Mouse (Mus musculus): ENCODE measurements around the gene Elk1. TPM values are rescaled to one million over a fixed set of nuclear protein-coding genes. Genes with fewer than 3 reads are reported as not detected.
A peak's percentile ranks its signal among the peaks of the same experiment; 100 is the strongest.

Gene Elk1
- polyA plus RNA-seq, 1 experiment from 2014 or later, result 2.1 TPM

DNA sequence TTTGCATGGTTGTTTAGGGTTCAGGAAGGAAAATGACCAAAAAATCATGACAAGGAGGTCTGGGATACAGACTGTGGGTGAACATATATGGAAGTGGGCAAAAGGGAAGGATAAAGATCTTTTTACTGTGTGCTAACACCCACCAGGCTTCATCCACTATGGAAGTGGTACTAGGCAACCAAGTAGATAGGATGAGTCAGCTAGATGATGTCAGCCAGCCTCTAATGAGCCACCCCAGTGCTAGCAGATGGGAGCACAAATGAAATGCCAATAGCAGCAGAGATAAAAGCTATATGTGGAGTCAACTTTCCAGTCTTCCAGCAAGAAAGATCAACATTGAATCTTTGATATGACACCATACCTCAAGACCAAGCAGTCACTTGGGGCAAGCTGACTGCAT lies 35.3 kb downstream of the Elk1 start:
- DNase-seq (no peak), ATAC-seq (no peak)
- peaks cover 12% of the 10 kb centered on the region for H3K27me3 ChIP-seq (ENCODE audit: insufficient read depth, low read length)
- no peak overlapping the region for H3K9ac ChIP-seq (replicated peaks)
- H3K36me3 ChIP-seq (replicated peaks; ENCODE audit: insufficient read depth, low read length), result no peaks in the 10 kb centered on the region
- H3K4me1 ChIP-seq (ENCODE audit: insufficient read depth), result no peaks in the 10 kb centered on the region
- H3K4me3 ChIP-seq (ENCODE audit: low read depth, low read length), result no peak overlapping the region
- no peaks in the 10 kb centered on the region for H3K9me3 ChIP-seq (ENCODE audit: low read length)
- H3K4me2 ChIP-seq (ENCODE audit: low read depth, low read length), result no peak overlapping the region
- TF ChIP-seq EP300 (IDR thresholded peaks at IDR 0.05; ENCODE audit: low read depth) (no peak), CTCF (IDR thresholded peaks at IDR 0.05; ENCODE audit: low read depth) (no peak)
- no peak overlapping the region for H3K27ac ChIP-seq (ENCODE audit: low read depth)

DNA sequence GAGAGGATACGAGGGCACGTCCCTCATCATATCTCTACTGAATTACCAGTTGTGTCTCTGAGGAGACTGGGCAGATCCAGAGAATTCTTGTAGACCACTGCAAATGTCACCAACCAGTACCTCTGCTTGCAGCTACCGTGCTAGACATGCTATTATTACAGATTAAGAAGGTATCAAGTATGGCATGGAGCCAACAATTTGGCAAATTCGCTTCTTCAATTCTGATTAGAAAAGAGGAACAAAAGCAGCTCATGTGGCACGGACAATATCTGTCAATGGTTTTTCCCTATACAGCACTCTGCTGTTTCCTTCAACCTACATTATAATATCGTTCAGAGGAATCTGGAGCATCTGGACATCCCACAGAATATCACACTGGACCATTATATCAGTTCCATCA lies 36.7 kb downstream of the Elk1 start:
- Histone ChIP-seq H3K36me3 (replicated peaks; ENCODE audit: insufficient read depth, low read length) (no peaks in the 10 kb centered on the region), H3K27me3 (ENCODE audit: insufficient read depth, low read length) (peaks cover 4% of the 10 kb centered on the region; the same call in 1 of the 2 replicates), H3K27ac (ENCODE audit: low read depth) (no peak overlapping the region), H3K9ac (replicated peaks) (no peak overlapping the region), H3K4me1 (ENCODE audit: insufficient read depth) (no peaks in the 10 kb centered on the region), H3K4me2 (ENCODE audit: low read depth, low read length) (no peak overlapping the region), H3K4me3 (ENCODE audit: low read depth, low read length) (no peak overlapping the region), H3K9me3 (ENCODE audit: low read length) (no peaks in the 10 kb centered on the region)
- TF ChIP-seq EP300 (IDR thresholded peaks at IDR 0.05; ENCODE audit: low read depth) (no peak), CTCF (IDR thresholded peaks at IDR 0.05; ENCODE audit: low read depth) (no peak)
- DNase-seq (no peak), ATAC-seq (no peak)
- 60% methylated on average over 6 of the region's 6 CpGs for WGBS (ENCODE audit: insufficient replicate concordance)

DNA sequence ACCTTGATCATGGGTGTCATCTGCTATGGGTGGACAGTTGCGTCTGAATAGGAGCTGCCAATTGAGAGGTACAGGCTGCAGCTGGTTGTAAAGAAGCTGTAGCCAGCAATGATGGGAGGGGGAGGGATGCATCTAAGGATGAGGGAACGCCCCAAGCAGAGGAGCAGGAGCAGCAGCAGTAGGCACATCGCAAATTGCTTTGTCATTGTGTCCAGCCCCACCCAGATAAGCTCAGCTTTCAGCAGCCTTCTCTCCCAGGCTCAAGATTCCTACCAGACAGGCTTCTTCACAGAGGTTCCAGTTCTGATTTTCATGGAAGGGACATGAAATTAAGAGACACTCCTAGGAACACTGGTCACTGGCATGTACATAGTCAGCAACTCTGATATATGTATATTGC lies 40.3 kb downstream of the Elk1 start:
- Histone ChIP-seq H3K9me3 (ENCODE audit: low read length) (no peaks in the 10 kb centered on the region), H3K4me2 (ENCODE audit: low read depth, low read length) (no peak overlapping the region), H3K4me1 (ENCODE audit: insufficient read depth) (no peaks in the 10 kb centered on the region), H3K36me3 (replicated peaks; ENCODE audit: insufficient read depth, low read length) (no peaks in the 10 kb centered on the region), H3K27me3 (ENCODE audit: insufficient read depth, low read length) (no peaks in the 10 kb centered on the region), H3K4me3 (ENCODE audit: low read depth, low read length) (no peak overlapping the region), H3K27ac (ENCODE audit: low read depth) (no peak overlapping the region), H3K9ac (replicated peaks) (no peak overlapping the region)
- WGBS (ENCODE audit: insufficient replicate concordance), result 36% methylated on average over 3 of the region's 3 CpGs
- ATAC-seq, result peak; percentile 50; the same call in 1 of the 2 replicates
- TF ChIP-seq EP300 (IDR thresholded peaks at IDR 0.05; ENCODE audit: low read depth) (no peak), CTCF (IDR thresholded peaks at IDR 0.05; ENCODE audit: low read depth) (no peak)
- no peak for DNase-seq

Other genes with a start within 250 kb of the Elk1 start
- gene Usp11, start 246.7 kb downstream of the Elk1 start, polyA plus RNA-seq (2015; fragmentation: Nextera tagmentation; extraction: Ambion mirVana), result 1.9 and 2.0 TPM in 2 replicates
- gene Araf, start 152.8 kb downstream of the Elk1 start, polyA plus RNA-seq (2015; fragmentation: Nextera tagmentation; extraction: Ambion mirVana), result 36.1 and 37.5 TPM in 2 replicates
- gene Timp1, start 80.4 kb downstream of the Elk1 start, polyA plus RNA-seq (2015; fragmentation: Nextera tagmentation; extraction: Ambion mirVana), result 1.7 and 2.2 TPM in 2 replicates
- gene Syn1, start 29.6 kb downstream of the Elk1 start, polyA plus RNA-seq (2015; fragmentation: Nextera tagmentation; extraction: Ambion mirVana), result 0.05 TPM in 1 of 2 replicates, not detected in the other
- 63.8 TPM in 2 replicates for gene Cfp, start 19.1 kb downstream of the Elk1 start, polyA plus RNA-seq (2015; fragmentation: Nextera tagmentation; extraction: Ambion mirVana)
- 53.4 and 53.7 TPM in 2 replicates for gene Uxt, start 11.4 kb upstream of the Elk1 start, polyA plus RNA-seq (2015; fragmentation: Nextera tagmentation; extraction: Ambion mirVana)
- 1.3 and 1.4 TPM in 2 replicates for gene Zfp182, start 111.7 kb upstream of the Elk1 start, polyA plus RNA-seq (2015; fragmentation: Nextera tagmentation; extraction: Ambion mirVana)
- gene Spaca5, start 117.8 kb upstream of the Elk1 start, polyA plus RNA-seq (2015; fragmentation: Nextera tagmentation; extraction: Ambion mirVana), result not detected in 2 replicates
- gene Zfp300, start 138.9 kb upstream of the Elk1 start, polyA plus RNA-seq (2015; fragmentation: Nextera tagmentation; extraction: Ambion mirVana), result 0.08 TPM in 2 replicates
- not detected in 2 replicates for gene Ssxa1, start 165.2 kb upstream of the Elk1 start, polyA plus RNA-seq (2015; fragmentation: Nextera tagmentation; extraction: Ambion mirVana)
- gene Gm21876, start 225.0 kb upstream of the Elk1 start, polyA plus RNA-seq (2015; fragmentation: Nextera tagmentation; extraction: Ambion mirVana), result not detected in 2 replicates

Measured in liver, postnatal 0 days (tissue).